Mouse (Mus musculus) heart, embryonic 10.5 days (tissue): ENCODE measurements at regions not wholly inside any gene's neighbourhood (a gene's known extent, or its start where the extent isn't known, plus 50 kb on each side); places are given as distances from the start of the nearest gene placed in this dataset.

Experiments used
- DNase-seq: peaks from one replicate; pipeline ENCODE4 v3.0.0-alpha.2; 2017; ENCODE audit warnings: low spot score
- H3K27ac ChIP-seq: fragments of 300-500 bp; sonication (generic); 2 replicates; pipeline ENCODE4 v1.5.1; 2016; ENCODE audit warnings: mild to moderate bottlenecking
- H3K27me3 ChIP-seq: fragments of 300-500 bp; sonication (generic); 2 replicates; pipeline ENCODE4 v1.6.1; 2016; ENCODE audit warnings: mild to moderate bottlenecking; ENCODE audit not compliant: poor library complexity, insufficient read depth, severe bottlenecking
- H3K36me3 ChIP-seq: fragments of 300-500 bp; sonication (generic); 2 replicates; pipeline ENCODE4 v1.6.1; 2016; ENCODE audit warnings: mild to moderate bottlenecking, moderate library complexity
- H3K4me1 ChIP-seq: fragments of 300-500 bp; sonication (generic); 2 replicates; pipeline ENCODE4 v1.6.1; 2016; ENCODE audit warnings: mild to moderate bottlenecking
- H3K4me3 ChIP-seq: fragments of 300-500 bp; sonication (generic); 2 replicates; pipeline ENCODE4 v1.5.1; 2016; ENCODE audit warnings: mild to moderate bottlenecking, moderate library complexity
- H3K9me3 ChIP-seq: fragments of 300-500 bp; sonication (generic); 2 replicates; pipeline ENCODE4 v1.6.1; 2016; ENCODE audit warnings: mild to moderate bottlenecking, moderate library complexity
- WGBS: fragments of 180-500 bp; shearing (Covaris S2); methylation state at CpG from one replicate; pipeline ENCODE4 v1.1.7; 2016; 5-methylcytosine and 5-hydroxymethylcytosine counted together

DNA sequence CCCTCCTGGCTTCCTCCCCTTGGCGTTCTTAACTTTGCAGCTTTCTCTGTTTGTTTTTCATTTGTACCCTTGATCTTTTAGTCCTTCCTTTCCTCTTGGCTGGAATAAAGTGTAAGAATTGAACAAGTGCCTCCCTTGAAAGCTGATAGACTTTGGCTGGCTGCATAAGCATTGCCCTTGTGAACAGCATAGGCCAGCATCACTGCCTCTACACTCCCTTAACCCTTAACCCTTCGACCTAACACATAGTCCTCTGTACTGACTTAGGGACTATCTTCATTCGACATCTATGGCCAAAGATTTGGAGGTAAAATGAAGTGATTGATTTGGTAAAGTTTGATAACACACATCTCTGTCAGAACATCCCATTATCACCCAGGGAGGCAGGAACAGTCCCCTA, 163.5 kb upstream of the Tbx18 start:
- Histone ChIP-seq H3K4me3 (no peak overlapping the region), H3K36me3 (no peaks in the 10 kb centered on the region), H3K27ac (no peak overlapping the region), H3K4me1 (no peaks in the 10 kb centered on the region), H3K27me3 (no peaks in the 10 kb centered on the region), H3K9me3 (no peaks in the 10 kb centered on the region)
- 56% methylated on average over 3 of the region's 3 CpGs for WGBS
- no peak for DNase-seq

DNA sequence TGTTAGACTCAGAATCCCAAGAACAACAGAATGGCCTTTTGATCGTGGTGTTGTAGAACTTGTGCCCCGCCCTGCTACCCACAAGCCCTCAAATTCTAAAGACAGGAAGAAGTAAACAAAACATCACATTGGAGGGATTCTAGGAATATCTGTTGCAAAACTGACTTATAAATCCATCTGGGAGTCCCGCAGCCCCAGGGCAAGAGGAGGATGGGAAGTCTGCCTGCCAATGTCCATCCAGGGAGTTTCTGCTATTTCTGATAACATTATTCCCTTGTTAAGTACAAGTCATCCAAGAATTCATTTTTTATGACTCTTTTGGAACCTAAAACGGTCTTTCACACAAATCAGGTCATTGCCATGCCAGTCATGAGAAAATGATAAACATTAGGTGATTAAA, 164.5 kb upstream of the Tbx18 start:
- no peak for DNase-seq
- Histone ChIP-seq H3K4me3 (no peak overlapping the region), H3K36me3 (no peaks in the 10 kb centered on the region), H3K27ac (no peak overlapping the region), H3K4me1 (no peaks in the 10 kb centered on the region), H3K9me3 (no peaks in the 10 kb centered on the region), H3K27me3 (no peaks in the 10 kb centered on the region)
- WGBS, result 77% methylated on average over 4 of the region's 4 CpGs

DNA sequence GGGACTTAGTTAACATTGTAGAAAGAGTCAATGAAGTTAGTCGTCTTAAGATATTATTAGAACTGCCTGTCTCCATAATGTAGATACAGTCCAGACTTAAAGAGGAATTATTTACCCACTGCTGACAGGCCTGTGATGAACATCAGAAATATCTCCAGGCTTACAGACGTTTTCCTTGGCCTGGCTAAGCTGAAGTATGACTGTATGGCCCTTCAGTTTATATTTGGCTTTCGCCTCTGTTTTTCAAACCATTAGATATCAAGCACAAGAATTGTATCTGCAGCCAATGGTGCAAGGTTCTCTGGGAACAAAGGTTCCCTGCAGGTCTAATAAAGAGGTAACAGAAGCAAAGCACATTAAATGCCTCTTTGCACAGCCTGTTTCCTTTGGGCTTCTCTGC, 166.3 kb upstream of the Tbx18 start:
- WGBS, result 50% methylated on average over 3 of the region's 3 CpGs
- no peaks in the 10 kb centered on the region for H3K4me1 ChIP-seq
- no peak overlapping the region for H3K27ac ChIP-seq
- no peak for DNase-seq
- no peaks in the 10 kb centered on the region for H3K9me3 ChIP-seq
- no peaks in the 10 kb centered on the region for H3K36me3 ChIP-seq
- H3K4me3 ChIP-seq, result no peak overlapping the region
- H3K27me3 ChIP-seq, result no peaks in the 10 kb centered on the region

DNA sequence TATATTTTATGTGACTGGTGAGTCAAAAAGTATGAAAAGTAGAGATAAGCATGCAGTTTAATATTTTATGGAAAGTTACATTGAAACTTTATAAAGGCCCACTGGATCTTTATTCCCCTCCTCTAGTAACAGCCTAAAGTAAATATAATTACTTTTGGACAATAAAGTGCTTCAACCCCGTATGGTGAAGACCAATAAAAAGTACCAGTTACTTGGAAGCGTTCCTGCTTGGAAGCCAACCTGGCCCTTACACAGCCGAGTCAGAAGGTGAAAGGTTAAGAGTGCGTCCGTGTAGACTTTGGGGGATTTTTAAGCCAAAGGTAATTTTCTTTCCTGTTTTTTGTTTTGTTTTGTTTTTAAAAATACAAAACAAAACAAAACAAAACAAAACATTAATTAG, 168.3 kb upstream of the Tbx18 start:
- no peaks in the 10 kb centered on the region for H3K4me1 ChIP-seq
- no peak overlapping the region for H3K4me3 ChIP-seq
- no peak overlapping the region for H3K27ac ChIP-seq
- DNase-seq, result no peak
- H3K27me3 ChIP-seq, result no peaks in the 10 kb centered on the region
- H3K36me3 ChIP-seq, result no peaks in the 10 kb centered on the region
- no peaks in the 10 kb centered on the region for H3K9me3 ChIP-seq
- WGBS, result 80% methylated on average over 5 of the region's 5 CpGs

DNA sequence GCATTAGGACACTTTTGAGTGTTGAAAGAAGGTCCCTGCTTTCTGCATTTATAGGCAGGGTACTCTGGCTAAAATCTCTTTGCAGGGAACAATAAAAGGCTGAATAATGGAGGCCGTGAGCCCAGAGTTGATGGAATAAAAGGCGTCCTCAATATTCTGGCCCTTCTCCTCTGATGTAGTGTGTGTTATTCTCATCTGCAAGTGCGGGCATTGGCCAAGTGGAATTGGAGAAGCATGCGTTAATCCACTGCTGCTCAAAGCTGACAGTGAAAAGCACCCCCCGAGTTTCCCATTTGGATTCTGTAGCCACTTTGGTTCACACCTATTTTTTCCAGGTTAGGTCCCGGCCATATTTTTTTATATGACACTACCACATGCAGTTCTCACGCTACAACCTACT, 168.7 kb upstream of the Tbx18 start:
- Histone ChIP-seq H3K36me3 (no peaks in the 10 kb centered on the region), H3K9me3 (no peaks in the 10 kb centered on the region), H3K4me1 (no peaks in the 10 kb centered on the region), H3K4me3 (no peak overlapping the region), H3K27me3 (no peaks in the 10 kb centered on the region), H3K27ac (no peak overlapping the region)
- 86% methylated on average over 7 of the region's 7 CpGs for WGBS
- no peak for DNase-seq

DNA sequence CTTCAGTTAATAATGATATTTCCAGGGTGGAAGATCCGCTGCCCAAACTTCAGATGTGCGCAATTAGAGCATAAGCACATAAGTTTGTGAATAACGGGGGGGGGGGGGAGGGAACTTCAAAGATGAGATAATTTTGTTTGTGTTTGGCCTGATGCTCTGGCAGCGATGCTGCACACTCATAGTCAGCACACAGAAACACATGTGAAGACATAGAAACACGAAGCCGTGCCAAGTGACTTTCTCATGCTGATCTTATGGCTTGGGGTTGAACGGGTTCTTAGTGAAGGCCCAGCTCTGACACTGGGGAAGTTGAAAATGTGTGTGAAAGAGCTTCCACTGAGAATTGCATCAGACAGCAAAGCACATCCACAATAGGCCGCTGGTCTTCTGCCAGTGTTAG, 190.2 kb upstream of the Tbx18 start:
- no peaks in the 10 kb centered on the region for H3K9me3 ChIP-seq
- 87% methylated on average over 8 of the region's 8 CpGs for WGBS
- H3K27ac ChIP-seq, result no peak overlapping the region
- H3K4me3 ChIP-seq, result no peak overlapping the region
- DNase-seq, result no peak
- no peaks in the 10 kb centered on the region for H3K36me3 ChIP-seq
- no peaks in the 10 kb centered on the region for H3K27me3 ChIP-seq
- H3K4me1 ChIP-seq, result no peaks in the 10 kb centered on the region

DNA sequence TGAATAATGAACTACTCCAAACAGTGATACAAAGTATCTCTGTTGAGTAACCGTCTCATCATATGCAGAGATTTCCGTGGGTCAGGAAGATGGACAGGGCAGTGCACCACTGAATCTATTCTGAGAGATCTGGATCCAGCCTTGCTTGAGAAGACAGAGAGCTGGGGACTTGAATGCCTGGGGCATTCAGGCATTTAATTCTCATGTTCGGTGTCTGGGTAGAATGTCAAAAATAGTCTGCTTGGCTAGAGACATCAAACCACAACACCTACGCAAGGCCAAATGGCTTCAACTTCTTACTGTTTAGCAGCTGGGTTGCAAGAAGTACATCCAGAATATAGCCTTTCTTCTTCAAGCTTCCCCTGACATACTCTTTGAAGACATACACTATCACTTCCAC, 194.1 kb upstream of the Tbx18 start:
- Histone ChIP-seq H3K4me3 (no peak overlapping the region), H3K4me1 (no peaks in the 10 kb centered on the region), H3K27me3 (no peaks in the 10 kb centered on the region), H3K27ac (no peak overlapping the region), H3K9me3 (no peaks in the 10 kb centered on the region), H3K36me3 (no peaks in the 10 kb centered on the region)
- DNase-seq, result no peak
- 85% methylated on average over 4 of the region's 4 CpGs for WGBS

DNA sequence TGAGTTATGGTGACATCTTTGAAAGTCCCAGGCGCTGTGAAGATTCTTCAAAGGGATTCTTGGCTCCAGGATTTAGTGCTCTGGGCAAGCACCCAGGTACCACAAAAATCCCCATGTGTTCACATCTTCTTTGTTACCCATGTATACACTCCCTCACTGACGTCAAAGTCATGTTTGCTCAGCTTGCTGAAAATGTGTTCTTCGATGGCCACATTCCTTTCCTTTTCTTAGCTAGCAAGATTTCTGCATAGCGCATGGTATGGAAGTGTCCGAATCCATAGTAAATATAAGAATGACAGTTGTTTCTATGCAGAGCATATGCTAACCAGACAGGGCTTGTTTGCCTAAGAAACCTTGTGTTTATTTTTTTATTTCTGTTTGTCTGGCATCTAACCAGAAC, 202.2 kb upstream of the Tbx18 start:
- WGBS, result 86% methylated on average over 5 of the region's 5 CpGs
- DNase-seq, result no peak
- H3K4me1 ChIP-seq, result no peaks in the 10 kb centered on the region
- H3K4me3 ChIP-seq, result no peak overlapping the region
- no peaks in the 10 kb centered on the region for H3K9me3 ChIP-seq
- no peak overlapping the region for H3K27ac ChIP-seq
- H3K36me3 ChIP-seq, result no peaks in the 10 kb centered on the region
- no peaks in the 10 kb centered on the region for H3K27me3 ChIP-seq

DNA sequence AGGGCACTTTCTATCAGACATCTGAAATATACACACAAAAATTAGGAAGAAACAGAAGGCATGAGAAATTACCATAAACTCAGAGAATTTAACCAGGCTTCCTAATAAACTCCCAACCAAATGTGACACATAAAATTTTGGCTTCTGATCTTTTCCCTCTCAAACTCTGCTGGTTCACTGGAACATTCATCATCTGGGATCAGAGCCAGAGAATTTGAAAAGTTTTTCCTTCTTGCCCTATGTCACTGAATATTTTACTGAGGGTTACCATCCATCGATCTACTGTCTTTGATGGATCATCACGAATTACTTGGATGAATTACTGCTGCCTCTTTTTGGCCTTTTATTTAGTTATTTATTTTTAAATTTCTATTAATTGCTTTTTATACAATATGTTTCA, 221.4 kb upstream of the Tbx18 start:
- Histone ChIP-seq H3K4me3 (no peak overlapping the region), H3K4me1 (no peaks in the 10 kb centered on the region), H3K9me3 (no peaks in the 10 kb centered on the region), H3K27ac (no peak overlapping the region), H3K27me3 (no peaks in the 10 kb centered on the region), H3K36me3 (no peaks in the 10 kb centered on the region)
- WGBS, result 83% methylated on average over 2 of the region's 2 CpGs
- no peak for DNase-seq

DNA sequence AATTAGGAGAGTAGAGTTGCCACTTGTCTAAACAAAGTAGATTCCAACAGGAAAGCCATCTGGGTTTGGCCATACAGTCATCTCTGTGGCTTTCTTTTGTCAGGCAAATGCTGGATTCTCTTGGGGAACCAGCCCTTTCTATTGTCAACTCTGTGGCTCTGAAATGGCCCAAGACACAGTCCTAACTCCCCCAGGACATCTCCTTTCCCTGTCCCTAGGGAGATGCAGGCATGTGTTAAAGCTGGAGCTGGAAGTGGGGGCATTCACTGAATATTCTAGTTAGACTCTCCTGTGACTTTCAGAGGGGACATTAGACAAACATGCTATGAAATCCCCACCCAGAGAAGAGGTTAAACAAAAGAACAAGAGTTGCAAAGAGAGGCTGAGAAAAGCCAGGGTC, 223.9 kb upstream of the Tbx18 start:
- H3K36me3 ChIP-seq, result no peaks in the 10 kb centered on the region
- no peaks in the 10 kb centered on the region for H3K4me1 ChIP-seq
- H3K9me3 ChIP-seq, result no peaks in the 10 kb centered on the region
- DNase-seq, result no peak
- H3K4me3 ChIP-seq, result no peak overlapping the region
- H3K27me3 ChIP-seq, result no peaks in the 10 kb centered on the region
- no peak overlapping the region for H3K27ac ChIP-seq

DNA sequence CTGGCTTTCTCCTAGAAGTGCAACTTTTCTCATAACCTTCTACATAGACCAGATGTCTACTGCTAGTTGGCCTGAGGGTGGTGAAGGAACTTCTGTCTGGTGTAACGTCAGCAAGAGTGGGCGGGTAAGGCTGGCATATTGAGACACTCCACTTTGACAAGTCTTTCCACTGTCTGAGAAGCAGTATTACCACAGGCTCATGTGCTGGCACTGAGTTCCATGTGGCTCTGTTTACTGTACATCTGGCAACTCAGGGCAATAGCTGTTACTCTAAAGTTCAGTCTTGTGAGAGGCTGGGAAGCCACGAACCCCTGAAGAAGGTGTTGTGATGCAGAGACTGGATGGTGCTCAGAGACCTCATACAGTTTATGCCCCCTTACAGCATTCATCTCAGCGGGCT, 230.7 kb upstream of the Tbx18 start:
- WGBS, result 84% methylated on average over 4 of the region's 4 CpGs
- Histone ChIP-seq H3K9me3 (no peaks in the 10 kb centered on the region), H3K27ac (no peak overlapping the region), H3K4me3 (no peak overlapping the region), H3K36me3 (no peaks in the 10 kb centered on the region), H3K4me1 (no peaks in the 10 kb centered on the region), H3K27me3 (no peaks in the 10 kb centered on the region)
- DNase-seq, result no peak

DNA sequence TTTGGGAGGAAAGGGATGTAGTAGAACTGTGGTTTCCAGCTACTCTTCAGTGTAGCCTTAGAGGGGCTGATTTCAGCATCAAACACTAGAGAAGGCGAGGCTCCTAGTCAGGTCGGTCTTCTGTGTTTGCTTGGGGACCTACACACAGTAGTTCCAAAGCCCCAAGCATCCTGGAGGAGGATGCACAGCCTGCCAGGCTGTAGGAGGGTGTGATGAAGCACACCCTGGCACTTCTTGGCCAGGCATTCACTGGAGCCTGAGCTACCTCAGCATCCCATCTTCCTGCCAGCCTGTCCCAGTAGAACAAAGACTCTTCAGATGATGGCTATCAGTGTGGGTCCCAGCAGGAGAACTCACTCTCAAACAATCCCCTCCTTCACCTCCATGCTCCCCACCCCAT, 233.4 kb upstream of the Tbx18 start:
- 67% methylated on average over 2 of the region's 2 CpGs for WGBS
- no peaks in the 10 kb centered on the region for H3K4me1 ChIP-seq
- no peaks in the 10 kb centered on the region for H3K9me3 ChIP-seq
- H3K4me3 ChIP-seq, result no peak overlapping the region
- H3K36me3 ChIP-seq, result no peaks in the 10 kb centered on the region
- no peak for DNase-seq
- H3K27ac ChIP-seq, result no peak overlapping the region
- no peaks in the 10 kb centered on the region for H3K27me3 ChIP-seq

DNA sequence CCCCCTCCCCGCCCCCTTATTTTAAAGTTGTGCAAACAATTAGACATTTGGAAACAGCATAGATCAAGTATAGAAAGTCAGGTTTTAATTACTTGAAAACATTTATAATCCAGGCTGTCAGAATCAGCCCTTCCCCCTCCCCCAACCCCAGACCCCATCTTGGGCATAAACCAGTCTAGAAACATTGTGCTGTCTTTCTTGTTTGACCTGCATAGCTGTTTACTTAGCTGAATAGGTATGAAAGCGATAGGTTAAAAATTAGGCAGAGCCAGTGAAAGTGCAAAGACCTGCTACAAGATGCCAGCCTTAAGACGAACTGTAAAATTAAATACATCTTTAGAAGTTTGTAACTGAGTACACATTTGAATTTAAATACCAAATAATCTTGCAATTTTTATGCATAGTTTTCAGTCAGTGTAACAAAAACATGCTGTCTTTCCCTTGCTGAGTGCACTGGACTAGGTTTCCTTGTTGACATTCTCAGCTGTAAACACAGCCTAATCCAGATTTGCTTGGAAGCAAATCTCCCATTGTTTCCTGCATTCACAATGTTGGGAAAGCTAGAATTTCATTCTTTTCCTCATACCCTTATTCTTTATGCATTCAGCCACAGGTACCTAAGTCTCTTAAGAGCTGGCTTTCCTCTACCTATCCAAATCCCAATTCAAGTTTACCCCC, 234.2 kb upstream of the Tbx18 start:
- H3K4me1 ChIP-seq, result no peaks in the 10 kb centered on the region
- H3K4me3 ChIP-seq, result no peak overlapping the region
- no peaks in the 10 kb centered on the region for H3K27me3 ChIP-seq
- DNase-seq, result no peak
- WGBS, result 65% methylated on average over 3 of the region's 3 CpGs
- H3K27ac ChIP-seq, result no peak overlapping the region
- no peaks in the 10 kb centered on the region for H3K9me3 ChIP-seq
- no peaks in the 10 kb centered on the region for H3K36me3 ChIP-seq
